Mouse (Mus musculus): ENCODE measurements around the gene Gga3.

- TF ChIP-seq CTCF (IDR thresholded peaks at IDR 0.05; ENCODE audit: borderline replicate concordance, insufficient read depth, low read length) (no peak), POLR2A (IDR thresholded peaks at IDR 0.05; ENCODE audit: low read depth, low read length) (0 out of 2 replicates have a peak, but pooled peaks have one; percentile 23)
These were observed 66.8 kb downstream of the Gga3 start for GRCm38 (mm10) chr11:115536856-115537568.
